Mouse (Mus musculus): ENCODE measurements around the gene D17Wsu92e.

GRCm38 (mm10) chr17:27800710-27801648 is 19.5 kb downstream of the D17Wsu92e start:
- TF ChIP-seq CTCF (IDR thresholded peaks at IDR 0.05; ENCODE audit: low read depth) (peak; percentile 60), EP300 (IDR thresholded peaks at IDR 0.05; ENCODE audit: low read depth) (no peak)
